In genomic region chr4:50772456-50772855, GRCm38 (mm10) we compare ENCODE assay signal across 14 mouse cellular contexts.
"Had no signal": no experiment of that assay in that cellular context is flagged by ENCODE, and none has a peak within 500 bp of the region (broad histone marks: within the 10 kb centered on the region; RNA-seq: fewer than 3 reads in every experiment).

No protein-coding gene starts in this region.

- H3K4me2 ChIP-seq: kidney, embryonic 15.5 days; liver, embryonic 11.5 days; liver, embryonic 15.5 days; midbrain, embryonic 13.5 days; neural tube, embryonic 12.5 days had no signal

- H3K4me1 ChIP-seq: kidney, embryonic 15.5 days; limb, embryonic 10.5 days; liver, embryonic 15.5 days; midbrain, embryonic 13.5 days; neural tube, embryonic 12.5 days had no signal

- H3K9me3 ChIP-seq: kidney, embryonic 15.5 days; limb, embryonic 10.5 days; liver, embryonic 15.5 days; midbrain, embryonic 13.5 days; neural tube, embryonic 12.5 days had no signal

- H3K27me3 ChIP-seq: kidney, embryonic 15.5 days; liver, embryonic 15.5 days; midbrain, embryonic 13.5 days; neural tube, embryonic 12.5 days had no signal

- H3K4me3 ChIP-seq: kidney, embryonic 15.5 days; left cerebral cortex, adult 2 months; limb, embryonic 10.5 days; liver, embryonic 15.5 days; midbrain, embryonic 13.5 days; neural tube, embryonic 12.5 days had no signal

- H3K27ac ChIP-seq: kidney, embryonic 15.5 days; left cerebral cortex, adult 2 months; limb, embryonic 10.5 days; liver, embryonic 15.5 days; midbrain, embryonic 13.5 days; neural tube, embryonic 12.5 days had no signal

- H3K9ac ChIP-seq: kidney, embryonic 15.5 days; liver, embryonic 15.5 days; midbrain, embryonic 13.5 days; neural tube, embryonic 12.5 days had no signal

- H3K36me3 ChIP-seq: kidney, embryonic 15.5 days; limb, embryonic 10.5 days; liver, embryonic 15.5 days; midbrain, embryonic 13.5 days; neural tube, embryonic 12.5 days had no signal

- DNase-seq: kidney, postnatal 14 days; lung, adult 2 months; lung, postnatal 36 days; spleen, adult 18-20 months; thymus, adult 2 months; thymus, postnatal 25 days had no signal

- ATAC-seq: lung, postnatal 0 days; midbrain, embryonic 13.5 days had no signal
